ENCODE assay signal across 9 mouse cellular contexts in the genomic region with DNA sequence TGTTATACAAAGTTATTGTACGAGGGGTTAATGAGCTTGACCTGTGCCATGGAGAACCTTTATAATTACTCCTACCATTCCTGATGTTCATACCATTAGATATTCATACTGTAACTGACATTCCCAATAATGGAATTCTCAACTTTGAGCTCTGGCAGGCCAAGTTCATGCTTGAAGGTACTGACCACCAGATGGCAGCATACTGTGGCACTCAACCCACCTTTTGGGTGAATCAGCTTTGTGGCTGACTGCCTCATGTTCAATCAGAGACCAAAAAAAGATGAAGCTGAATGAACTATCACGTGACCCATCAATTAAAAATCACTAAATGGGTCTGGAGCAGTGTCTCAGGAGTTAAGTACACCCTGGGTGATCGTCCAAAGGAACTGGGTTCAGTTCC.
A peak's percentile ranks its signal among the peaks of the same experiment; 100 is the strongest.
DNase-seq lines count a peak whose midpoint lies in the region; ATAC-seq and TF ChIP-seq lines count a peak whose summit lies in the region.
"Had no signal": no experiment of that assay in that cellular context is flagged by ENCODE, and none has a peak within 500 bp of the region (broad histone marks: within the 10 kb centered on the region; RNA-seq: fewer than 3 reads in every experiment).

No protein-coding gene starts in this region.

- no peaks in the 10 kb centered on the region for H3K79me2 ChIP-seq in liver, adult 2 months (ENCODE audit: control insufficient read depth, insufficient read depth, low read length)

- 35% methylated on average over 3 of the region's 3 CpGs for WGBS in liver, adult 2 months
- WGBS in limb, embryonic 11.5 days: 42% methylated on average over 3 of the region's 3 CpGs

- no peak for ATAC-seq in cerebellum, adult (ENCODE audit: insufficient number of reproducible peaks, low FRiP score, low TSS enrichment)
- ATAC-seq in limb, embryonic 11.5 days (ENCODE audit: insufficient number of reproducible peaks, low FRiP score, low TSS enrichment, low read depth): no peak
- no peak for ATAC-seq in activated CD4-positive, CD25-positive, alpha-beta regulatory T cell, adult 4 months

- no peaks in the 10 kb centered on the region for H3K9me3 ChIP-seq in limb, embryonic 11.5 days (ENCODE audit: control insufficient read depth, low read length)
- H3K9me3 ChIP-seq: embryonic facial prominence, embryonic 12.5 days had no signal

- no peak overlapping the region for H3K4me2 ChIP-seq in limb, embryonic 11.5 days (ENCODE audit: low read depth, severe bottlenecking)
- H3K4me2 ChIP-seq: embryonic facial prominence, embryonic 12.5 days had no signal

- no peak overlapping the region for H3K27ac ChIP-seq in liver, adult 2 months (replicated peaks; ENCODE audit: insufficient read depth, low read depth, low read length)
- no peak overlapping the region for H3K27ac ChIP-seq in limb, embryonic 11.5 days (replicated peaks; ENCODE audit: low read depth, low read length)
- H3K27ac ChIP-seq: embryonic facial prominence, embryonic 12.5 days had no signal

- H3K4me3 ChIP-seq in liver, adult 2 months (ENCODE audit: insufficient read depth, low read depth, low read length): no peak overlapping the region
- no peak overlapping the region for H3K4me3 ChIP-seq in limb, embryonic 11.5 days (ENCODE audit: low read depth, low read length)
- H3K4me3 ChIP-seq: embryonic facial prominence, embryonic 12.5 days had no signal

- no peak overlapping the region for H3K9ac ChIP-seq in liver, adult 2 months (ENCODE audit: low read depth, low read length)
- no peak overlapping the region for H3K9ac ChIP-seq in limb, embryonic 11.5 days (ENCODE audit: low read length)
- H3K9ac ChIP-seq: embryonic facial prominence, embryonic 12.5 days had no signal

- TF ChIP-seq POLR2A in liver, adult 2 months (IDR thresholded peaks at IDR 0.05; ENCODE audit: extremely low read depth, insufficient read depth, low read length): no peak

- H3K27me3 ChIP-seq in liver, adult 2 months (ENCODE audit: control insufficient read depth, insufficient read depth, low read length): no peaks in the 10 kb centered on the region
- no peaks in the 10 kb centered on the region for H3K27me3 ChIP-seq in limb, embryonic 11.5 days (ENCODE audit: control insufficient read depth, insufficient read depth, low read length)
- H3K27me3 ChIP-seq: embryonic facial prominence, embryonic 12.5 days had no signal

- no peaks in the 10 kb centered on the region for H3K4me1 ChIP-seq in liver, adult 2 months (ENCODE audit: control insufficient read depth, insufficient read depth, low read length)
- no peaks in the 10 kb centered on the region for H3K4me1 ChIP-seq in limb, embryonic 11.5 days (ENCODE audit: control insufficient read depth, insufficient read depth, low read length)
- H3K4me1 ChIP-seq: embryonic facial prominence, embryonic 12.5 days had no signal

- peak; percentile 49; the same call in 1 of the 2 replicates for TF ChIP-seq CTCF in liver, adult 2 months (IDR thresholded peaks at IDR 0.05; ENCODE audit: low read depth, low read length)

- no peaks in the 10 kb centered on the region for H3K36me3 ChIP-seq in liver, adult 2 months (ENCODE audit: control insufficient read depth, insufficient read depth, low read length)
- H3K36me3 ChIP-seq in limb, embryonic 11.5 days (ENCODE audit: control insufficient read depth, insufficient read depth, low read length): no peaks in the 10 kb centered on the region
- H3K36me3 ChIP-seq: embryonic facial prominence, embryonic 12.5 days had no signal

- peak; percentile 15 for DNase-seq in cerebellum, adult 11 months
- DNase-seq in liver, adult 2 months (ENCODE audit: extremely low read depth, low read depth, low spot score): no peak
- no peak for DNase-seq in liver
- peak; percentile 45 for DNase-seq in cerebellum, adult 9-10 months
- peak; percentile 51 for DNase-seq in limb, embryonic 11.5 days (ENCODE audit: low spot score)
- DNase-seq in thymus, postnatal 25 days: no peak

Comparison
In these comparisons a context has a peak if more than half of its experiments do, and no peak if none do; other contexts are left out.
1. DNase-seq: peak in cerebellum, adult 11 months (single experiment), cerebellum, adult 9-10 months (single experiment) and limb, embryonic 11.5 days (single experiment); none in liver, adult 2 months (single experiment), liver (single experiment) and thymus, postnatal 25 days (single experiment).